Mouse (Mus musculus) forebrain, embryonic 10.5 days (tissue): ENCODE measurements around the gene Gm6525. TPM values are rescaled to one million over a fixed set of nuclear protein-coding genes. Genes with fewer than 3 reads are reported as not detected.
A peak's percentile ranks its signal among the peaks of the same experiment; 100 is the strongest.

Experiments
- DNase-seq: peaks from one replicate; pipeline ENCODE4 v3.0.0-alpha.2; 2017; ENCODE audit warnings: low spot score; ENCODE audit errors: extremely low spot score
- H3K27ac ChIP-seq: fragments of 300-500 bp; sonication (generic); 2 replicates; pipeline ENCODE4 v1.5.1; 2016; ENCODE audit warnings: mild to moderate bottlenecking
- H3K27me3 ChIP-seq: fragments of 300-500 bp; sonication (generic); 2 replicates; pipeline ENCODE4 v1.6.1; 2016; ENCODE audit warnings: mild to moderate bottlenecking; ENCODE audit not compliant: poor library complexity, severe bottlenecking
- H3K36me3 ChIP-seq: fragments of 300-500 bp; sonication (generic); replicated peaks from 2 replicates; pipeline ENCODE4 v1.6.1; 2016; ENCODE audit warnings: mild to moderate bottlenecking, moderate library complexity
- H3K4me1 ChIP-seq: fragments of 300-500 bp; sonication (generic); 2 replicates; pipeline ENCODE4 v1.6.1; 2016
- H3K4me3 ChIP-seq: fragments of 300-500 bp; sonication (generic); 2 replicates; pipeline ENCODE4 v1.5.1; 2016; ENCODE audit warnings: mild to moderate bottlenecking, moderate library complexity
- H3K9me3 ChIP-seq: fragments of 300-500 bp; sonication (generic); 2 replicates; pipeline ENCODE4 v1.6.1; 2016; ENCODE audit warnings: mild to moderate bottlenecking, moderate library complexity
- WGBS: fragments of 180-500 bp; shearing (Covaris S2); methylation state at CpG from one replicate; pipeline ENCODE4 v1.1.7; 2016; 5-methylcytosine and 5-hydroxymethylcytosine counted together
- polyA plus RNA-seq: library from polyadenylated mRNA; unstranded; fragments of >200 nt; fragmentation: Nextera tagmentation; extraction: Ambion mirVana; gene quantifications from 2 replicates; pipeline ENCODE4 v1.2.1, GENCODE M21; 2016

Gene Gm6525
- polyA plus RNA-seq, result 0.87 and 1.5 TPM in 2 replicates

- peaks cover 46% of the 10 kb centered on the region for H3K36me3 ChIP-seq
- peaks cover 12% of the 10 kb centered on the region for H3K4me1 ChIP-seq
- no peak within 1 kb of the TSS for H3K27ac ChIP-seq
- WGBS, result 83% methylated on average over 11 of the region's 11 CpGs
- DNase-seq, result no peak
- no peak within 1 kb of the TSS for H3K4me3 ChIP-seq
- no peaks in the 10 kb centered on the region for H3K27me3 ChIP-seq
- H3K9me3 ChIP-seq, result no peaks in the 10 kb centered on the region
Observed at GRCm38 (mm10) chr3:84173581-84174154, at the start of gene Gm6525. Gm6525 (plus strand) TSS chr3:84174104.

- Histone ChIP-seq H3K27me3 (no peaks in the 10 kb centered on the region), H3K4me3 (no peak overlapping the region), H3K4me1 (peaks cover 15% of the 10 kb centered on the region; the same call in 1 of the 2 replicates), H3K36me3 (no peaks in the 10 kb centered on the region), H3K9me3 (no peaks in the 10 kb centered on the region), H3K27ac (no peak overlapping the region)
- 79% methylated on average over 6 of the region's 6 CpGs for WGBS
- DNase-seq, result no peak
Observed at GRCm38 (mm10) chr3:84125704-84126289, 48.1 kb upstream of the Gm6525 start.

- H3K4me1 ChIP-seq, result peaks cover 15% of the 10 kb centered on the region; the same call in 1 of the 2 replicates
Observed at GRCm38 (mm10) chr3:84126721-84127120, 47.2 kb upstream of the Gm6525 start.

GRCm38 (mm10) chr3:84127431-84127830, 46.5 kb upstream of the Gm6525 start:
- Histone ChIP-seq H3K27me3 (no peaks in the 10 kb centered on the region), H3K36me3 (no peaks in the 10 kb centered on the region), H3K4me3 (no peak overlapping the region), H3K27ac (no peak overlapping the region), H3K9me3 (no peaks in the 10 kb centered on the region), H3K4me1 (peaks cover 15% of the 10 kb centered on the region; the same call in 1 of the 2 replicates)
- DNase-seq, result no peak
- 89% methylated on average over 2 of the region's 2 CpGs for WGBS

More at GRCm38 (mm10) chr3:84126721-84127120, 47.2 kb upstream of the Gm6525 start:
- Histone ChIP-seq H3K4me3 (no peak overlapping the region), H3K27ac (no peak overlapping the region), H3K9me3 (no peaks in the 10 kb centered on the region), H3K36me3 (no peaks in the 10 kb centered on the region), H3K27me3 (no peaks in the 10 kb centered on the region)
- no peak for DNase-seq
- 84% methylated on average over 3 of the region's 3 CpGs for WGBS

GRCm38 (mm10) chr3:84128871-84129870, 44.7 kb upstream of the Gm6525 start:
- no peak for DNase-seq
- no peak overlapping the region for H3K4me3 ChIP-seq
- H3K4me1 ChIP-seq, result peaks cover 12% of the 10 kb centered on the region; the same call in 1 of the 2 replicates
- no peaks in the 10 kb centered on the region for H3K36me3 ChIP-seq
- H3K27ac ChIP-seq, result peak overlapping the region; percentile 41; the same call in 1 of the 2 replicates
- H3K27me3 ChIP-seq, result no peaks in the 10 kb centered on the region
- 73% methylated on average over 11 of the region's 11 CpGs for WGBS
- H3K9me3 ChIP-seq, result no peaks in the 10 kb centered on the region

- DNase-seq, result no peak
- WGBS, result 79% methylated on average over 5 of the region's 5 CpGs
- Histone ChIP-seq H3K36me3 (no peaks in the 10 kb centered on the region), H3K9me3 (no peaks in the 10 kb centered on the region), H3K27ac (no peak overlapping the region), H3K27me3 (no peaks in the 10 kb centered on the region), H3K4me1 (peaks cover 13% of the 10 kb centered on the region), H3K4me3 (no peak overlapping the region)
Observed at GRCm38 (mm10) chr3:84130776-84131175, 43.1 kb upstream of the Gm6525 start.

GRCm38 (mm10) chr3:84131369-84131768, 42.5 kb upstream of the Gm6525 start:
- Histone ChIP-seq H3K9me3 (no peaks in the 10 kb centered on the region), H3K27ac (no peak overlapping the region), H3K4me1 (peaks cover 14% of the 10 kb centered on the region), H3K4me3 (no peak overlapping the region), H3K27me3 (no peaks in the 10 kb centered on the region), H3K36me3 (no peaks in the 10 kb centered on the region)
- WGBS, result 92% methylated on average over 3 of the region's 3 CpGs
- no peak for DNase-seq

GRCm38 (mm10) chr3:84135387-84135786, 38.5 kb upstream of the Gm6525 start:
- 33% methylated on average over 9 of the region's 9 CpGs for WGBS
- no peak overlapping the region for H3K4me3 ChIP-seq
- H3K27ac ChIP-seq, result 0 out of 2 replicates have a peak overlapping the region, but pooled peaks have one; percentile 8
- DNase-seq, result no peak
- H3K27me3 ChIP-seq, result no peaks in the 10 kb centered on the region
- peaks cover 7% of the 10 kb centered on the region for H3K4me1 ChIP-seq
- H3K36me3 ChIP-seq, result no peaks in the 10 kb centered on the region
- H3K9me3 ChIP-seq, result no peaks in the 10 kb centered on the region

- H3K27ac ChIP-seq, result peak overlapping the region; percentile 58; the same call in 1 of the 2 replicates
- whole genome bisulfite sequencing, result 84% methylated on average over 6 of the region's 6 CpGs
Observed at GRCm38 (mm10) chr3:84135933-84136332, 38.0 kb upstream of the Gm6525 start.

GRCm38 (mm10) chr3:84136509-84136908, 37.4 kb upstream of the Gm6525 start:
- Histone ChIP-seq H3K36me3 (no peaks in the 10 kb centered on the region), H3K4me1 (peaks cover 7% of the 10 kb centered on the region), H3K27me3 (no peaks in the 10 kb centered on the region), H3K27ac (no peak overlapping the region), H3K4me3 (no peak overlapping the region), H3K9me3 (no peaks in the 10 kb centered on the region)
- 89% methylated on average over 7 of the region's 7 CpGs for WGBS
- no peak for DNase-seq

More at GRCm38 (mm10) chr3:84135933-84136332, 38.0 kb upstream of the Gm6525 start:
- H3K27me3 ChIP-seq, result no peaks in the 10 kb centered on the region
- H3K36me3 ChIP-seq, result no peaks in the 10 kb centered on the region
- H3K4me3 ChIP-seq, result no peak overlapping the region
- H3K9me3 ChIP-seq, result no peaks in the 10 kb centered on the region
- peaks cover 7% of the 10 kb centered on the region for H3K4me1 ChIP-seq
- no peak for DNase-seq

GRCm38 (mm10) chr3:84140947-84141346, 33.0 kb upstream of the Gm6525 start:
- Histone ChIP-seq H3K4me3 (no peak overlapping the region), H3K4me1 (no peaks in the 10 kb centered on the region), H3K9me3 (no peaks in the 10 kb centered on the region), H3K36me3 (no peaks in the 10 kb centered on the region), H3K27me3 (no peaks in the 10 kb centered on the region), H3K27ac (peak overlapping the region; percentile 64)
- DNase-seq, result no peak
- WGBS, result 70% methylated on average over 7 of the region's 7 CpGs

- no peaks in the 10 kb centered on the region for H3K27me3 ChIP-seq
- peaks cover 5% of the 10 kb centered on the region for H3K36me3 ChIP-seq
- peaks cover 4% of the 10 kb centered on the region; the same call in 1 of the 2 replicates for H3K9me3 ChIP-seq
- WGBS, result 94% methylated on average over 3 of the region's 3 CpGs
- H3K4me1 ChIP-seq, result peaks cover 4% of the 10 kb centered on the region; the same call in 1 of the 2 replicates
- no peak overlapping the region for H3K4me3 ChIP-seq
- no peak overlapping the region for H3K27ac ChIP-seq
- DNase-seq, result no peak
Observed at GRCm38 (mm10) chr3:84149831-84150230, 24.1 kb upstream of the Gm6525 start.
